Mouse (Mus musculus): ENCODE measurements around the gene Timp3. TPM values are rescaled to one million over a fixed set of nuclear protein-coding genes. Genes with fewer than 3 reads are reported as not detected.

The Timp3 gene
- total RNA-seq, 2 experiments from 2014 or later, result 112 to 223 TPM

DNA sequence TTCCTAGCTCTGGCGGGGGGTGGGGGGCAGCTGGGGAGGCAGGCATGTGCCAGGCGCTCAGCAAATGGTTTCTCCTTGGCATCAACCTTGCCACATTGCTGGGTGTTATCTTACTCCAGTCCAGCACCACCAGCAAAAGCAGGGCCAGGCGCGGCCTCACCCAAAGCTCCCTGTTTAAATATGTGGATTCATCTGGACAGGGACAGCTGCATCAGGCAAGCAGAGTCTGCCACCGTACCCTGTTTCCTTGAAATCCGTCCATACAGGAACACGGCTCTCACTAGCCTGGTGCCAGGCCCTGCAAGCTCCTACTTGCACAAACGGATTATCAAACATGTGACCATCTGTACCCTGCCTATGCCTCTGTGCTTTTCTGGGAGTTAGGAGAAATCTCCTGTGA is 21.0 kb downstream of the Timp3 start:
- intact Hi-C loops (cut with DNase I), result no loop called here
- peak; percentile 52 to 54 for DNase-seq

DNA sequence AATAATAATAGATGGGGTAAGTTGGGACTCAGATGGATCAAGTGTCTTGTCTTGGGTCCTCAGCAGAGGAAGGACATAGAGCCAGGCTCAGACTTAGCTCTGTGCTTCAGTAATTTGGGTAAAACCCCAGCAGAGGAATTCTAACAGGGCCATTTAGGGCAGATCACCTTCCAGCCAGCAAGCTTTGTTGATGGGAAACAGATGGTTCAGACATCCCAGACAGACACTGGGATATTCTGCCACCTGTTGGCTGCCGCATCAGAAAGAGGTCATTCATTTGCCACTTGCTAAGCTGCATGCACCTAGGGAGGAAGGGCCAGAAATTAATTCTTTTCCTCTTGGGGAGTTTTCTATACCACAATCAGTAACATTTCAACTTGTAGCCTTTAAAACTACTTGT is 21.8 kb downstream of the Timp3 start:
- intact Hi-C loops (cut with DNase I), result no loop called here
- DNase-seq, result no peak

DNA sequence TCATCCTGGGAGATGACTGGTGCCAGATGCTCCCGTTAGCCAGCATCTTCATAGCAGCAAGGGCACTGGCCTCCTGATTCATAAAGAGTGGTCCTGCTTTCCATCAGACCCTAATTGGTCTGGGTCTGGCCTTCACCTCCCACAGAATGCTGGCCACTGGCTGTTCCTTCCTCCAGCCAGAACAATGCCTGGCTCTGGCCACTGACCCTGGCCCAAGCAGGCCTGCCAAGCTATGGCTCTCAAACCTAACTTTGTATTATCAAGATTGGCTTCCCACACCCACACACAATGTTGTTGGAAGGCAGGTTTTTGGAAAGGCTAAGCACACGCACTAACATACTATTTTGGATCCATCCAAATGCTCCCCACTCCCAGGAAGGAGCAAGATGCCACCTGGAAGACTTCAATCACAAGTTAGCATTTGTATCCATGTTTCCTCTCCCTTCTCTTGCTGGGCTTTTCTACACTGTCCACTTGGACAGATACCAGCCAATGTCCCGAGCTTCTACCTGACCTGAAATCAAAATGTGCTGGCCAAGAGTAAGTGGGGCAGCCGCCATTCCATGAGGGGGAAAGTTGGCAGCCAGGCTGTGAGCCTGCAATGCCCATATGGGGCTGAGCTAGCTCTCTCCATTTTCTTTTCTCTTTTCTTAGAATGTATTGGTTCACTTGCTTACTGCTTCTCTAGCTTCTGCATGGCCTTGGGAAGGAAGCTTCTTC is 23.3 kb downstream of the Timp3 start:
- no peak for DNase-seq
- intact Hi-C loops (cut with DNase I), result no loop called here

DNA sequence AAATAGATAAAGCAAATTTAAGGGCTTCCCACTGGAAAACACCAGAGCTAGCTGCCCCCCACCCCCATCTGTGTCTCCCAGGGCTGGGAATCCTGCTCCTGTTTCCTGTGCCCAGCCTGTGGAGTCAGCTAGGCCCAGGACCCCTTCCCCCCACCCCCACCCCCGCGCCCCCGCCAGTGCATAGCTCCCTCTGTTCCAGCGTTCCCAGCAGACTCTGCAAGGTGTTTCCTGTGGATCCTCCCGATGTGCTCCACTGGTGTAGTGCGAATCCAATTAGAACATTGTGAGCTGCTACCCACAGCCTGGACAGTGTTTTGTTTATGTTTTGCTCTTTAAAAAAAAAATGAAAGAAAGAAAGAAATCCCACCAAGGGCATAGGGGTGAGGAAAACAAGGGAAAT is 25.1 kb downstream of the Timp3 start:
- intact Hi-C loops (cut with DNase I), result no loop called here
- DNase-seq, result no peak

DNA sequence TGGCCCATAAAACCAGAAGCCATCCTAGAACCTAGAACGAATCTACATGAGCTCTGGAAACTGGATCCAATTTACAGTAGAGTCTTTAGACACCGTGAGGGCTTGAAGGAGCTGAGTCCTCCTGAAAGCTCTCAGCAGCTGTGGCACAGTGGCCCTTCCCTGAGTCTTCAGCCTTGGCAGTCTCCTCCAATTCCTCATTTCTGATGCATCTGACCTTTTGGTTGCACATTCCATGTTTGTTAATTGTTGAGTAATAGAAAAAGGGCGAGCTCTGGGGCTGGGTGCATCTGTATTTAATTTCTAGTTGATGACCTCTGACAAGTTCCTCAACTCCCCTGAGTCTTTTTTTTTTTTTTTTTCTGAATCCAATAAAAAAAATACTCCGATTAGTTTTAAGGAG is 28.0 kb downstream of the Timp3 start:
- DNase-seq, result no peak
- intact Hi-C loops (cut with DNase I), result no loop called here

DNA sequence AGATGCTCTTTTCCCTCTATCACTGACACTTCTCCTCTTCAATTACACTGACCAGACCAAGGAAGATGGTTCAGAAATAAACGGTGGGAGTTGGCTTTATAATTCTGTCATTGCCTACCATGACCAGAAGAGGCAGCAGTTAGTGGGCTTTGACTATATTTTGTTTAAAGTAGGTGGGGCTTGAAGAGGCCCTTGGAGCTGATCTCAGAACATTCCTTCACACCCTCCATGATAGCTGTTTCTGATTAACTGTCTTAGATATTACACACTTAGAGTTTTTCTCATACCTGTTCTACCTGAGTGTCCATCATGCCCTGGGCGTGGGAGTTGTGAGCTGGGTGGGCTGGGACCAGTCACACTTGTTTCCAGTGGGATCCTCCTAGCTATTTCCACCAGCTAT is 28.5 kb downstream of the Timp3 start:
- intact Hi-C loops (cut with DNase I), result no loop called here
- DNase-seq, result no peak

DNA sequence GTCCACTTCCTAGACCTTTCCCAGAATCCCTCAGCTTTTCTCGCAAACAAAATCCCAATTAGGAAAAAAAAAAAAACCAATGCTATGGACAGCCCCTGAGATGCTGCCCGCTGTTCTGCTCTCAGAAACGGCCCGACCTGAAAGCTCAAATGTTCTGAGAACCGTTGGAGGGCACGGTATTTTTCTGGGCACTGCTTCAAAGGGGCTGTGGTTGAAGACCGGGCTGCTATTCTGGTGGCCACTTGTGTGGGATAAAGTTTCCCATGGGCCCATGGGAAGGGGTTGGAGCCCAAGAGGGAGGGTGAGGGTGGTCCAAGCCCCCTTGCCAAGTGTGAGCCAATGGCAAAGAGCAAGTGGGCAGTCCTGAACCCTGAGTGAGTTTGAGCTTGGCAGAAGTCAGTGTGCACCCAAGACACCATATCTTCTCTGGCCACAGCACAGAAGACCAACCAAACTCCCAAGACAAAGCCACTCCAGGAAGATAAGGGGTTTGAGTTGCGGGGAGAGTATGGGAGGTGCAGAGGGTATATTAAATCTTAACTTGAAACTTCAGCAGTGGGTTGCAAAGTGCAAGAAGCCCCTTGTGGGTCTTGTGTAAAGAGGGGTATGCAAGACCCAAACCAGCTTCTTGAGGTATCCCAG is 29.2 kb downstream of the Timp3 start:
- intact Hi-C loops (cut with DNase I), result no loop called here
- DNase-seq, result no peak

DNA sequence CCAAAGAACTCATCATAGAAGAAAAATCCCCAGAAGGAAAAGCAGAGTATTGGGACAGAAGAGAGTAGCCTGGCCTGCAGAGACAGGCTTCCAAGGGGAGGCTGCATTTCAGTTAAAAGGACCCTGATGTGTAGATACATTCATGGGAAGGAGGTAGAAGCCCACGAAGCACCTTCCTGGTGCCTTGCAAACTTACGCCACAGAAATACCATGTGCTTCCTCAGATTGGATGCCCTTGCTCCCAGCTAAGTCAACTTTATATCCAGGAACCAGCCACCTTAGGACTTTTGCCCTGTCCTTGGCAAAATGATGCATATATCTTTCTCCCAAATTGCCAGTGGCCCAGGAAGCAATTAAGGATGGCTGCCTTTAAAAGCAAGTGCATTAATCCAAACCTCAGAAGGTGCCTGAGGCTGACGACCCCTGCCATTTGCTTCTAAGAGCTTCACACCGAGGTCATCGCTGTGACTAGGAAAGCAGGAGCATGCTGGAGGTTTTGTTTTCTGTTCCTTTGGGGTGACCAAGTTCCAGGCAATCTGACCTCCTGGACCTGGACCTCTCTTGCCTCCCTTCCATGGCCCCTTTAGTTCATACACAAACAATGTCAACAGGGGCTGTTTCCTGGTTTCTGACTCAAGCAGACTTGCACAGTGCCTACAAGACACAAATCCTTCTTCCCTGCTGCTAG is 31.0 kb downstream of the Timp3 start:
- intact Hi-C loops (cut with DNase I), result no loop called here
- no peak for DNase-seq

DNA sequence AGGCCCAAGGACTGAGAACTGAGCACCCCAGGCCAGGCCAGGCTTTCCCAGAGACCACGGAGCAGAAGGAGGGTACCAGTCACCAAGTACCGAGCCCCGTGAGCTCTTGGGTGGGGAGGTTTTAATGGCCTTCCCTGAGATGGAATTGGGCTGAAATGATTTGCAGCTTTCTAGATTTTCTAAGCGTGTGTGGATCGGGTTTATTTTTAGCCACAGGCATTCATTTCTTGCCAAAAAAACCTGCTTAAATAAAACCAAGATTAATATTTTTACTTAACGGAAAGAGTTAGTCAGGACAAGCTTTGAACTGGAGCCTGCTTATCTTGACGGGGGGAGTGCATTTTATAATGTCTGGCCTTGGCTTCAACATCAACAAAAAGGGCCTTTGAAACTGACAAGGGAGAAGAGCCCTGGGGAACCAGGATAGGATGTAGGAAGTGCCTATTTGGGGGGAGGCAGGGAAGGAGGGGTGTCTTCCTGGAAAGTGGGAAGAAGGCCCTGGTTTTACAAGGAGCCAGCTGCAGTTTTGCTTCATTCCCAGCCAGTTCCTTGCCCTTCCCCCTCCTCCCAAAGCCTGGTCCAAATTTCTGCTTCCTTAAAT is 31.6 kb downstream of the Timp3 start:
- peak; percentile 57 to 61 for DNase-seq
- intact Hi-C loops (cut with DNase I), result no loop called here

DNA sequence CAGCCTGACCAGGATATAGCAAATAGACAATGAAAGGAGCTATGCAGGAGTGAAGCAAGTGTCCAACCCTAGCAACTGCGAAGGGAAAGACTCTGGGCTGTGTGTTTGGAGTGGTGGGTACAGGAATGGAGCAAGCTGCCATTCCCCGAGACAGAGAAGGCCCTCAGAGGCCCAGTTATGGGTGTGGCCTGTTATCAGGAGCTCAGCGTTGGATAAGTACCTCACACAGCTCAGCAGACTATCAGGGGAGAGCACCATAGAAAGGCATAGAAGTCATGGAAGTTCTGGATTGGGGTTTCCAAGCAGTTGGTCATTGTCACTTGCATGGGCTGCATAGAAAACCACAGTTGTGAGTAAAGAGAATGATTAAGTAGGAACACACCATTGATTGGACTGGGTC is 32.8 kb downstream of the Timp3 start:
- no peak for DNase-seq
- intact Hi-C loops (cut with DNase I), result no loop called here

DNA sequence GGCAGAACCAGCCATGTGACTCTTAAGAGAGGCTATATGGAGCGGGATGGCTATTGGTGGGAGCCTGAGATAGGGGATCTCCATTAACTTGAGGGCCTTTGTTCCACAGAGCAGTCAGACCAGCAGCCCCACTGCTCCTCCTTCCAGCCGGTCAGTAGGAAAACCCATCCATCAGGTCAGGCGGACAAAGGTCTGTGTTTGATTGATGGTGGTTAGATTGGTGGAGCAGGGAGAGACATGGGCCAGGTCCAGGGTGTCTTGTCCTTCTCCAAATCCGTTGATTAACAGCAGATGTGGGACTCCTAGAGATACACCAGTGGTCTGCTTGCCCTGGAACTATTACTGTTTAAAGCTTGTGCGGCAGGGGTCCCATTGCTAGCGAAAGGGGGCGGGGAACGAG is 34.4 kb downstream of the Timp3 start:
- no peak for DNase-seq
- intact Hi-C loops (cut with DNase I), result no loop called here

DNA sequence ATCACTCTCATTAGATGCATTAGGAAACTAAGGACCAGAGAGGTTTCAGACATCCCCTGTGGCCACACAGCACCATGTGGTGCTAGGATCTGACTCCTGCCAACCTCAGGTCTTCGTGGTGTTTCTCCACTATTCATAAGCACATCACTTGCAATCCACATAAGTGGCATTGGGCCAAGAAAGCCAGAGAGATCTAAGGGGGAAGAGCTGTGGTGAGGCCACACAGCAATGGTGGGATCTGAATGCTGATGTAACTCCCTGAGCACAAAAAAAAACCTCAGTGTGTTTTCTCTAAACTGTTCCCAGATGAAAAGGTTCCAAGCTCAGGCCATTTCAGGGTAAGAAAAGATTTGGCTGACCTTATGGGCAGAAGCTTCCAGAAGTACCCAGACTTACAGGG is 36.3 kb downstream of the Timp3 start:
- DNase-seq, result no peak
- intact Hi-C loops (cut with DNase I), result no loop called here

DNA sequence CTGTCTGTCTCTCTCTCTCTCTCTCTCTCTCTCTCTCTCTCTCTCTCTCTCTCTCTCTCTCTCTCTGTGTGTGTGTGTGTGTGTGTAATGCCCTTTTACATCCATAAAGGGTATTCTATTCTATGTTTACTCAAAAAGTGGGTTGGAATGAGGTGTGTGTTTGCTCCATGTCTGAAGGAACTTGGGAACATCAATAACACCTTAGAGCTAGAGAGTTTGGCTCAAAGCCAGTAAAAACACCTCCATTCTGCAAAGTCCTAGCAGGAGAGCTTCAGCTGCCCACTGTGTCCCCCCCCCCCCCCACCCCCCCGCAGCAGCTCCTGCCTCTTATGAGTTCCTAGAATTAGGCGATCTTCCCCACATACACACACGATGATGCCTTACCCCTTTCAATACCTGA is 37.1 kb downstream of the Timp3 start:
- intact Hi-C loops (cut with DNase I), result no loop called here
- DNase-seq, result no peak

DNA sequence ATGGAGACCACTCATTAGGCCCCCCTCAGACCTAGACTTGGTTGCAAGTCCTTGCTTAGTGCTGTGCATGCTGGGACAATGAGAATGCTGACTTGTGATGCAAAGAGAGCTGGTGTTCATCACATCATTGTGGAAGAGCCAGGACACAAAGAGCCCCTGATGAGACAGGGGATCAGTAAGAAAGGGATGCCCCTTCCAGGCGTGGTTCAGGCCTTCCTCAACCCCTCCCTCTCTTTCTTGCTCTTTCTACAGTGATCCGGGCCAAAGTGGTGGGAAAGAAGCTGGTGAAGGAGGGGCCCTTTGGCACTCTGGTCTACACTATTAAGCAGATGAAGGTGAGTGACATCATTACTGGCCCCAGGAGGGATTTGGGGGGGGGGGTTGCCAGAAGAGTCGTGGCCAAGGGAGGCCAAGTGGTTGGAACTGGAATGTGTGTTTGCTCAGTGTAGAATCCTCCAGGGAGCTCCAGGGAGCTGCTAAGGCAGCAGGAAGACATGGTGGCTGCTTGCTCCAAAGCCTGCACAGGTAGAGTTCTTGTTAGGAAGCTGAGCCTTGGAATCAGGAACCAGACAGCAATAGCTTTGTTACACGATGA is 38.0 kb downstream of the Timp3 start:
- no peak for DNase-seq
- intact Hi-C loops (cut with DNase I), result no loop called here

DNA sequence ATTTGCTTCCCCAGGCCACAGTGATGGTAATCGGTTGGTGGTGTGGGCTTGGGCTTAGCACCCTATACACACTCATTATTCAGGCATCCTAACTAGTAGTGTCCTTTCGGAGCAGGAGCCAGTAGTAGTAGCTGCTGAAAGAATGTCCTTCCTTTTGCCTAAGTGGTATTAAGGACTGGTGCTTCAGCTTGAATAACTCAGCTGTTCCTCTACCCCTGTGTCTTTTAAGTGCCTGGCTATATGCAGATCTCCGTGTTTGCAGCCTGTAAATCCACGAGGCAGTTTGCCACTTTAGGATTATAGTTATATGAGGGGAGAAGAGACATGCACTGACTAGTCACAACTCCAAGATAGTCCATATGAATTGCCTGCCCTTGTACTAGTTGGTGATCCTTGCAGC is 38.9 kb downstream of the Timp3 start:
- DNase-seq, result no peak
- intact Hi-C loops (cut with DNase I), result no loop called here

DNA sequence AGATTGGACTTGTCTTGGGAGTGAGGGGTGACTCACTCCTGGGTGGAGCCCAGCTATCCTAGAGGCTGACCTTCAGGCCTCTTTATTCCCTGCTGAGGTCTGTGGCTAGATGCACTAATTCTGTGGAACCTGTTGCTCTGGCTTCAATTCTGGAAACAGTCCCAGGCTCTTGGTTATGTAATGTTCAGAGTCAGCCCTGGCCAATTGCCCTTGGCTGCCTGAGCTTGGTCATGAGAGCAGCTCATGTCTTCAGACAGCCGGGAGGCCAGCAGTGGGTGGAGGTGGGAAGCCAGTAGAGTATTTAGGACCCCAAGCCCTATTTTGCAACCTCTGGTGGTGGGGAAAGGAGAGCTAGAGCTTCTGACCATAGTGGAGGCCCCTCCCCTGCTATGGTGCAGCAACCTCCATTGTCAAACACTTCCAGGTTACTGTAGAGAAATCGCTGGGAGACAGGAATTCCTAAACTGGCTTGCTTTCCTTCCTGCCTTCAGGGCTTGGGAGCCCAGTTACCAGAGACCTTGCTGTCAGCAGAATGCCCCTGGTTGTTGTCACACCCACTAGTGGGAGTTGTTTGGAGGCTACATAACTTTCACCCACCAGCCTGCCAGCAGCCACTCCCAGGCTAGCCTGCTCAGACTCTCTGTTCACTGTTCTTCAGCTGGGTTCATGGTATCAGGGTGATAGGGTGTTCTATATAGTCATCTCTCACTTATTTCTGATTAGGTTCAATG is 39.6 kb downstream of the Timp3 start:
- DNase-seq, result peak; percentile 96 to 97
- intact Hi-C loops (cut with DNase I), result no loop called here

DNA sequence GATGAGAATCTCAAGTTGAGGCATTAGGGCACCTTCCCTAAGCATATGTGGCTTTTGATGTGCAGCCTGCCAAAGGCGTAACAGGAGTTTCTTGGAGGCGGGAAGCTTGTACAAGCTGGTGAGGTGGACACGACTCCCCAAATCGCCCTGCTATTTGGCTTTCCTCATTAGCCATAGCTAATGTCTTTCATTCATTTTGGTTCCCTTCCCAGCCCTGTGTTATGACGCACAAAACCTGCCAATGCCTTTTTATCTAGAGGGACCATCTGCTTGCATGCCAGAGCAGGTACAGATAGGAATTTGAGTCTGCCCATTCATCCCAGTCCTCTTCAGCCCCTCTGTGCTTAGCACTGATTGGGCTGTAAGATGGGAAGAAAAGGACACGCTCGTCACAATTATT is 40.2 kb downstream of the Timp3 start:
- intact Hi-C loops (cut with DNase I), result no loop called here

DNA sequence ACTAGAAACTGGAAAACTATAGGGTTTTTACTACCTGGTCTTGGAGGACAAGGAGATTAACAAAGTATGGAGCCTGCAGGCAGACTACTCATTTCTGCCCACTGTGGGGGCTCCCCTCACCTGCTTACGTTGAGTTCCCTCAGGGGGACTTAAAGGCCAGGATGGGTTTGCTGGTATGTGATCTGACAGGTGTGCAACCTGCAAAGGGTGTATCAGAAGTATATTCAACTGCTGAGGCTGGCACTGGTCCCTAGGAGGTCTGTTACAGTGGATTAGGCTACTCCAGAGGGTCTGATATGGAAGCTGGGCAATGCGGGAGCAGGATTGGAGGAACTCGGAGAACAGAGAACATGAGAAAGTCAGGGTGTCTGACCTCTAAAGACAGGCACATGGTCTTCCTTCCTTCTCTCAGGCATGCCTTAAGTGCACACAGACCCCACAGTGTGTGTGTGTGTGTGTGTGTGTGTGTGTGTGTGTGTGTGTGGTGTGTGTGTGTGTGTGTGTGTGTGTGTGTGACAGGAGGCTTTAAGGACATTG is 40.9 kb downstream of the Timp3 start:
- DNase-seq, result peak in 1 of 2 experiments; percentile 50
- intact Hi-C loops (cut with DNase I), result loop anchor here (1.0 kb wide), 1 partner anchor 39 kb away; no protein-coding TSS in a partner anchor

More for the DNA sequence above, 40.2 kb downstream of the Timp3 start:
- no peak for DNase-seq

DNA sequence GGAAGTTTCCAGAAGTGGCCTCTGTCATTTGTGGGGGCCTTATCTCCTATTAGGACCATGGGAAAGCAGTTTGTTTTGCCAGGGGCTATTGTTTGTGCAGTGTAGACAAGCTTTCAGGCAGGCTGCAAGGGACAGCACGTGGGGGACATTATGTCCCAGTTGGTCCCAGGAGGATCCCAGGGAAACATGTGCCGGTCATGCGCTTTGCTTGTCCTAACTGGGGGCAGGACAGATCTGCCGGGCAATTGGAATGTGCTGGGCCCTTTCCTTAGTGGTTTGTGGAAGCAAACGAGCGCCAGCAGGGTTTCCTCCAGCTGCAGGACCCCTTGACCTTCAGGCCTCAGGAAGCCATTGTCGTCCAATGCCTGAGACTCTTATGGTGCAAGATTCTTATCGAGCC is 41.4 kb downstream of the Timp3 start:
- intact Hi-C loops (cut with DNase I), result loop anchor here (1.0 kb wide), 1 partner anchor 39 kb away; no protein-coding TSS in a partner anchor
- DNase-seq, result peak; percentile 86 to 90

DNA sequence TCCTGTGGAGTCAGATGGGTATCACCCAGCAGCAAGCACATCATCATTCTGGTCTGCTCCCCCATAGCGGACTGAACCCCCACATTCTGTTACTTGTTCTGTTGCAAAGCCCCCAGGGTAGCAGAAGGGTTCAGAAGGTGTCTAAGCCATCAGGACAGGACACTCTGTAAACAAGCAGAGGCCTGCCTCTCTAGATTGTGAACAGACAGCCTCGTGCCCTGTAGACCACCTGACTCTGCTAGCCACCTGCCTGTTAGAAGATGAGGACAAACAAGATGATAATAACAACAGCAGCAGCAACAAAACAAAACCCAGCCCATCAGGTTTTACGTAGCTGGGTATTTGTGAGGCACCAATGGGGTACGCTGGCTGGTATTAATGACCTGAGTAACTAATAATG is 42.0 kb downstream of the Timp3 start:
- intact Hi-C loops (cut with DNase I), result no loop called here
- DNase-seq, result no peak

Measured in heart, postnatal 10 days (tissue).